Mouse (Mus musculus) stomach, embryonic 14.5 days (tissue): ENCODE measurements around the gene Cdk17. TPM values are rescaled to one million over a fixed set of nuclear protein-coding genes. Genes with fewer than 3 reads are reported as not detected.
"Not testable (repeated sequence)": the region's sequence is repeated elsewhere in the genome, so short reads cannot be mapped to it uniquely, and the experiment has no call there.

ENCODE experiments used
- ATAC-seq: fragments of 200-750 bp; cut with Nextera tagmentation; 2 replicates; pipeline ENCODE4 v1.8.0; 2017; ENCODE audit warnings: low read depth, moderate TSS enrichment; ENCODE audit not compliant: insufficient number of reproducible peaks, insufficient read depth, low FRiP score
- H3K27ac ChIP-seq: fragments of 300-500 bp; sonication (generic); 2 replicates; pipeline ENCODE4 v1.5.1; 2014; ENCODE audit warnings: mild to moderate bottlenecking, low read length, moderate library complexity, mixed read lengths
- H3K27me3 ChIP-seq: fragments of 300-500 bp; sonication (generic); 2 replicates; pipeline ENCODE4 v1.6.1; 2014; ENCODE audit warnings: low read length, control low read depth, mixed read lengths; ENCODE audit not compliant: control insufficient read depth, insufficient read depth
- H3K36me3 ChIP-seq: fragments of 300-500 bp; sonication (generic); 2 replicates; pipeline ENCODE4 v1.6.1; 2014; ENCODE audit warnings: mild to moderate bottlenecking, control low read depth, low read length, moderate library complexity, mixed read lengths; ENCODE audit not compliant: control insufficient read depth, insufficient read depth
- H3K4me1 ChIP-seq: fragments of 300-500 bp; sonication (generic); 2 replicates; pipeline ENCODE4 v1.6.1; 2014; ENCODE audit warnings: low read length, control low read depth, mixed read lengths; ENCODE audit not compliant: control insufficient read depth, insufficient read depth
- H3K4me2 ChIP-seq: fragments of 300-500 bp; sonication (generic); replicated peaks from 2 replicates; pipeline ENCODE4 v1.6.1; 2014; ENCODE audit warnings: low read depth, low read length, control low read depth
- H3K4me3 ChIP-seq: fragments of 300-500 bp; sonication (generic); 2 replicates; pipeline ENCODE4 v1.5.1; 2014; ENCODE audit warnings: low read depth, low read length, control low read depth
- H3K9ac ChIP-seq: fragments of 300-500 bp; sonication (generic); replicated peaks from 2 replicates; pipeline ENCODE4 v1.6.1; 2014; ENCODE audit warnings: low read depth, mild to moderate bottlenecking, control low read depth, low read length, moderate library complexity, mixed read lengths
- H3K9me3 ChIP-seq: fragments of 300-500 bp; sonication (generic); 2 replicates; pipeline ENCODE4 v1.6.1; 2016; ENCODE audit warnings: low read depth, low read length, control low read depth; ENCODE audit not compliant: control insufficient read depth
- WGBS: fragments of 180-500 bp; shearing (Covaris S2); extraction: QIAGEN DNeasy Blood & Tissue Kit; methylation state at CpG from one replicate; pipeline ENCODE4 v1.1.7; 2014; 5-methylcytosine and 5-hydroxymethylcytosine counted together
- polyA plus RNA-seq: library from polyadenylated mRNA; unstranded; fragments of >200 nt; fragmentation: Nextera tagmentation; extraction: Ambion mirVana; gene quantifications from 2 replicates; pipeline ENCODE4 v1.2.1, GENCODE M21; 2014

The Cdk17 gene
- polyA plus RNA-seq, 1 experiment from 2014 or later = 23.0 TPM

GRCm38 (mm10) chr10:93146601-93147000 is 14.1 kb upstream of the Cdk17 start:
- no peak overlapping the region for H3K9ac ChIP-seq
- H3K27me3 ChIP-seq = no peaks in the 10 kb centered on the region
- WGBS = 83% methylated on average over 4 of the region's 4 CpGs
- no peak overlapping the region for H3K27ac ChIP-seq
- no peak overlapping the region for H3K4me2 ChIP-seq
- H3K4me3 ChIP-seq = no peak overlapping the region
- no peaks in the 10 kb centered on the region for H3K9me3 ChIP-seq
- no peaks in the 10 kb centered on the region for H3K36me3 ChIP-seq
- ATAC-seq = no peak
- H3K4me1 ChIP-seq = no peaks in the 10 kb centered on the region

GRCm38 (mm10) chr10:93147691-93148090 is 13.0 kb upstream of the Cdk17 start:
- Histone ChIP-seq H3K4me3 (no peak overlapping the region), H3K9me3 (no peaks in the 10 kb centered on the region), H3K4me1 (no peaks in the 10 kb centered on the region), H3K27ac (no peak overlapping the region), H3K36me3 (no peaks in the 10 kb centered on the region), H3K9ac (no peak overlapping the region), H3K27me3 (no peaks in the 10 kb centered on the region), H3K4me2 (no peak overlapping the region)
- ATAC-seq = no peak
- 74% methylated on average over 6 of the region's 6 CpGs for WGBS

- Histone ChIP-seq H3K27ac (no peak overlapping the region), H3K9me3 (no peaks in the 10 kb centered on the region), H3K9ac (no peak overlapping the region), H3K4me3 (no peak overlapping the region), H3K4me2 (no peak overlapping the region), H3K27me3 (no peaks in the 10 kb centered on the region), H3K4me1 (no peaks in the 10 kb centered on the region), H3K36me3 (no peaks in the 10 kb centered on the region)
- WGBS = 36% methylated on average over 1 of the region's 2 CpGs
- ATAC-seq = no peak
Observed at GRCm38 (mm10) chr10:93149597-93149996, 11.1 kb upstream of the Cdk17 start.

- Histone ChIP-seq H3K4me2 (no peak overlapping the region), H3K27me3 (no peaks in the 10 kb centered on the region), H3K9ac (no peak overlapping the region), H3K4me1 (no peaks in the 10 kb centered on the region), H3K9me3 (no peaks in the 10 kb centered on the region), H3K4me3 (no peak overlapping the region), H3K27ac (no peak overlapping the region), H3K36me3 (no peaks in the 10 kb centered on the region)
- WGBS = 54% methylated on average over 6 of the region's 6 CpGs
- ATAC-seq = no peak
Observed at GRCm38 (mm10) chr10:93151775-93152174, 8.9 kb upstream of the Cdk17 start.

- WGBS = 85% methylated on average over 5 of the region's 5 CpGs
- Histone ChIP-seq H3K4me2 (no peak overlapping the region), H3K36me3 (no peaks in the 10 kb centered on the region), H3K27ac (no peak overlapping the region), H3K4me3 (no peak overlapping the region), H3K9me3 (no peaks in the 10 kb centered on the region), H3K4me1 (no peaks in the 10 kb centered on the region), H3K27me3 (no peaks in the 10 kb centered on the region), H3K9ac (no peak overlapping the region)
- ATAC-seq = no peak
Observed at GRCm38 (mm10) chr10:93152698-93153097, 8.0 kb upstream of the Cdk17 start.

GRCm38 (mm10) chr10:93153404-93153803 is 7.3 kb upstream of the Cdk17 start:
- H3K27ac ChIP-seq, H3K27me3 ChIP-seq, H3K9ac ChIP-seq, ATAC-seq, H3K4me3 ChIP-seq, H3K36me3 ChIP-seq, H3K4me2 ChIP-seq, H3K9me3 ChIP-seq, H3K4me1 ChIP-seq: not testable (repeated sequence)
- WGBS = 90% methylated on average over 2 of the region's 2 CpGs

- no peaks in the 10 kb centered on the region for H3K27me3 ChIP-seq
- no peak overlapping the region for H3K9ac ChIP-seq
- H3K9me3 ChIP-seq = no peaks in the 10 kb centered on the region
- peak overlapping the region; percentile 56; the same call in 1 of the 2 replicates for H3K27ac ChIP-seq
- 0 out of 2 replicates have a peak, but pooled peaks cover 5% of the 10 kb centered on the region for H3K4me1 ChIP-seq
- 23% methylated on average over 17 of the region's 17 CpGs for WGBS
- H3K4me2 ChIP-seq = peak overlapping the region; percentile 52
- H3K4me3 ChIP-seq = peak overlapping the region; percentile 98
- H3K36me3 ChIP-seq = no peaks in the 10 kb centered on the region
- ATAC-seq = no peak; the same call in 1 of the 2 replicates
Observed at GRCm38 (mm10) chr10:93159651-93160496, 801 bp upstream of the Cdk17 start.

GRCm38 (mm10) chr10:93160497-93160806 is 223 bp upstream of the Cdk17 start:
- peak; percentile 91 for ATAC-seq
- under 1% methylated on average over 26 of the region's 26 CpGs for WGBS
- H3K27me3 ChIP-seq = no peaks in the 10 kb centered on the region
- H3K9me3 ChIP-seq = no peaks in the 10 kb centered on the region
- H3K27ac ChIP-seq = peak overlapping the region; percentile 100
- no peaks in the 10 kb centered on the region for H3K36me3 ChIP-seq
- peaks cover 7% of the 10 kb centered on the region for H3K4me1 ChIP-seq
- H3K4me3 ChIP-seq = peak overlapping the region; percentile 98
- H3K4me2 ChIP-seq = peak overlapping the region; percentile 83
- H3K9ac ChIP-seq = peak overlapping the region; percentile 98
